Mouse (Mus musculus) layer of hippocampus, adult 11-12 months (tissue): ENCODE results near the gene Mid1.
"Not testable (repeated sequence)": the region's sequence is repeated elsewhere in the genome, so short reads cannot be mapped to it uniquely, and the experiment has no call there.

Source experiments
- DNase-seq: peaks from one replicate; pipeline ENCODE4 v3.0.0; 2022; ENCODE audit warnings: low spot score

Mid1 gene

DNA sequence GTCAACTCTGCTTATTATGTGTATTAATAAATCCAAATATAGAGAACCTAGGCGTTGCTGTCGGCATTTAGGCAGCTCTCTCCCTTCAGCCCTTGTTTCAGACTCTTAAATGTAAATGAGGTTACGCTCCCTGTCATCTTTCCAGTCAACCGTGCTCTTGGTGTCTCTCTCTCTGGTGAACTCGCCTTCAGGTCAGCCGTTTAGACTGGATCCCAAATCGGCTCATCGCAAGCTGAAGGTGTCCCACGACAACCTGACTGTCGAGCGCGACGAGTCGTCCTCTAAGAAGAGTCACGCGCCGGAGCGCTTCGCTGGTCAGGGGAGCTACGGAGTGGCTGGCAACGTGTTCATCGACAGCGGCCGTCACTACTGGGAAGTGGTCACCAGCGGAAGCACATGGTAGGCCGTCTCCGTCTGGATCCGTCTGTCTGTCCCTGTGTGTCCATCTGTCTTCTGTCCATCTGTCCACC, 302.4 kb downstream of the Mid1 start:
- peak; percentile 85 for DNase-seq

- peak; percentile 78 for DNase-seq
Measured at GRCm38 (mm10) chrX:169988571-169989218, 303.7 kb downstream of the Mid1 start.

DNA sequence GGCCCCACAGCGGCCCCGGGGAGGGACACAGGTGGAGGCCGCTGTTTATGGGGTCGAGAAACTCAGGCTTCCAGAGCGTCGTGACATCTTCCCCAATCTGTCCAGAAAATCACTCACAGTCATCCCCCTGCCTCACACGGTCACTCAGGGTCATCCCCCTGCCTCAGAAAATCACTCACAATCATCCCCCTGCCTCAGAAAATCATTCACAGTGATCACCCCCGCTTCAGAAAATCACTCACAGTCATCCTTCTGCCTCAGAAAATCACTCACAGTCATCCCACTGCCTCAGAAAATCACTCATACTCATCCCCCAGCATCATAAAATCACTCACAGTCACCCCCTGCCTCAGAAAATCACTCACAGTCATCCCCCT, 304.2 kb downstream of the Mid1 start:
- DNase-seq: not testable (repeated sequence)

GRCm38 (mm10) chrX:169989691-169990631, 305.0 kb downstream of the Mid1 start:
- peak; percentile 89 for DNase-seq

DNA sequence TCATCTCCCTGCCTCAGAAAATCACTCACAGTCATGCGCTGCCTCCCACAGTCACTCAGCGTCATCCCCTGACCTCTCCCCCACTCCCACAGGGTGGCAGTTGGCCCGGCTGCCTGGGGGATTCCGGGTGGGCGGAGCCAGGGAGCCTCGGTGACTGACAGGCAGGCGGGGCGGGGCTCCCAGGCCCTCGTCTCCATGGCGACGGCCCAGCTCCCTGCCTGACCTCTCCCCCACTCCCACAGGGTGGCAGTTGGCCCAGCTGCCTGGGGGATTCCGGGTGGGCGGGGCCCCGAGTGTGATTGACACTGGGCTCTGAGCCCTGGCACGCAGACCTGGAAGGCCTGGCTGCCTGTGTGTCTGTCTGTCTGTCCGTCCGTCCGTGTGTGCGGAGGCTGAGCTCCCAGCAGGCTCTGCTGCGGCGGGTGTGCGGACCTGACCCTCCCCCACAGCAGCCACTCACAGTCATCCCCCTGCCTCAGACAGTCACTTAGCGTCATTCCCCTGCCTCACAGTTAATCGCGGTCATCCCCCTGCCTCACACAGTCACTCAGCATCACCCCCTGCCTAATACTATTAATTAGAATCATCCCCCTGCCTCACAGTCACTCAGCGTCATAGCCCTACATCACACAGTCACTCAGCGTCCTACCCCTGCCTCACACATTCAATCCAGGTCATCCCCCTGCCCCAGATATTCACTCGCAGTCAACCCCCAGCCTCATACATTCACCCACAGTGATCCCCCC, 306.3 kb downstream of the Mid1 start:
- peak; percentile 97 for DNase-seq

- DNase-seq: peak; percentile 48
Measured at GRCm38 (mm10) chrX:169992086-169992930, 307.3 kb downstream of the Mid1 start.

DNA sequence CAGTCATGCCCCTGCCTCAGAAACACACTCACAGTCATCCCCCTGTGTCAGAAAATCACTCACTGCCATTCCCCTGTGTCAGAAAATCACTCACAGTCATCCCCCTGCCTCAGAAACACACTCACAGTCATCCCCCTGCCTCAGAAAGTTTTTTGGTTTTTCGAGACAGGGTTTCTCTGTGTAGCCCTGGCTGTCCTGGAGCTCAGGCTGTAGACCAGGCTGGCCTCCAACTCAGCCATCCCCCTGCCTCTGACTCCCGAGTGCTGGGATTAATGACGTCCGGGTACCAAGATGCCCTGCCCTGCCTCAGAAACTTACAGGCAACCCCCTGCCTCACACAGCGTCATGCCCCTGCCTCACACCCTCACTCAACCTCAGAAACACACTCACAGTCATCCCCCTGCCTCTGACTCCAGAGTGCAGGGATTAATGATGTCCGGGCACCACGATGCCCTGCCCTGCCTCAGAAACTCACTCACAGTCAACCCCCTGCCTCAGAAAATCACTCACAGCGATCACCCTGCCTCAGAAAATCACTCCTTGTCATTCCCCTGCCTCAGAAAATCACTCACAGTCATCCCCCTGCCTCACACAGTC, 308.1 kb downstream of the Mid1 start:
- peak; percentile 51 for DNase-seq

GRCm38 (mm10) chrX:169994011-169994865, 309.2 kb downstream of the Mid1 start:
- peak; percentile 77 for DNase-seq

GRCm38 (mm10) chrX:169994866-169995711, 310.1 kb downstream of the Mid1 start:
- DNase-seq: peak; percentile 44

GRCm38 (mm10) chrX:169995909-169996521, 311.0 kb downstream of the Mid1 start:
- peak; percentile 58 for DNase-seq

- peak; percentile 94 for DNase-seq
Measured at GRCm38 (mm10) chrX:169996926-169997325, 311.9 kb downstream of the Mid1 start.

- DNase-seq: not testable (repeated sequence)
Measured at GRCm38 (mm10) chrX:169997456-169997853, 312.5 kb downstream of the Mid1 start.

GRCm38 (mm10) chrX:169997854-169998456, 313.0 kb downstream of the Mid1 start:
- peak; percentile 100 for DNase-seq

DNA sequence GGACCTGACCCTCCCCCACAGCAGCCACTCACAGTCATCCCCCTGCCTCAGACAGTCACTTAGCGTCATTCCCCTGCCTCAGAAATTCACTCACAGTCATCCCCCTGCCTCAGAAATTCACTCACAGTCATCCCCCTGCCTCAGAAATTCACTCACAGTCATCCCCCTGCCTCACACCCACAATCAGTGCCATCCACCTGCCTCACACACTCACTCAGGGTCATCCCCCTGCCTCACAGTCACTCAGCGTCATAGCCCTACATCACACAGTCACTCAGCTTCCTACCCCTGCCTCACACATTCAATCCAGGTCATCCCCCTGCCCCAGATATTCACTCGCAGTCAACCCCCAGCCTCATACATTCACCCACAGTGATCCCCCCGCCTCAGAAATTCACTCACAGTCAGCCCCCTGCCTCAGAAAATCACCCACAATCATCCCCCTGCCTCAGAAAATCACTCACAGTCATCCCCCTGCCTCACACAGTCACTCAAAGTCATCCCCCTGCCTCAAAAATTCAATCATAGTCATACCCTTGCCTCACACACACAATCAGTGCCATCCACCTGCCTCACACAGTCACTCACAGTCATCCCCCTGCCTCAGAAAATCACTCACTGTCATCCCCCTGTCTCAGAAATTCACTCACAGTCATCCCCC, 313.7 kb downstream of the Mid1 start:
- DNase-seq: not testable (repeated sequence)

GRCm38 (mm10) chrX:169999226-169999883, 314.4 kb downstream of the Mid1 start:
- peak; percentile 73 for DNase-seq

DNA sequence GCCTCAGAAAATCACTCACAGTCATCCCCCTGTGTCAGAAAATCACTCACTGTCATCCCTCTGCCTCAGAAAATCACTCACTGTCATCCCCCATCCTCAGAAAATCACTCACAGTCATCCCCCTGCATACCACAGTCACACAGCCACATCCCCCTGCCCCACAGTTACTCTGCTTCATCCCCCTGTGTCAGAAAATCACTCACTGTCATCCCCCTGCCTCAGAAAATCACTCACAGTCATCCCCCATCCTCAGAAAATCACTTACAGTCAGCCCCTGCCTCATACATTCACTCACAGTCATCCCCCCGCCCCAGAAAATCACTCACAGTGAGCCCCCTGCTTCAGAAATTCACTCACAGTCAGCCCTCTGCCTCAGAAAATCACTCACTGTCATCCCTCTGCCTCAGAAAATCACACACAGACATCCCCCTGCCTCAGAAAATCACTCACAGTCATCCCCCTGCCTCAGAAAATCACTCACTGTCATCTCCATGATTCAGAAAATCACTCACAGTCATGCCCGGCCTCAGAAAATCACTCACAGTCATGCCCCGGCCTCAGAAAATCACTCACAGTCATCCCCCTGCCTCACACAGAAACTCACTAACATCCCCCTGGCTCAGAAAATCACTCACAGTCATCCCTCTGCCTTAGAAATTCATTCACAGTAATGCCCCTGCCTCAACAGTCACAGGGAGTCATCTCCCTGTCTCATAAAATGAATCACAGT, 315.1 kb downstream of the Mid1 start:
- DNase-seq: not testable (repeated sequence)
